Mouse (Mus musculus) urinary bladder, postnatal 14 days (tissue): ENCODE data around the gene Polg2.
"Not testable (repeated sequence)": the region's sequence is repeated elsewhere in the genome, so short reads cannot be mapped to it uniquely, and the experiment has no call there.

Experiments used
- DNase-seq: peaks from one replicate; pipeline ENCODE4 v3.0.0; 2021; ENCODE audit warnings: low spot score

Gene Polg2

GRCm38 (mm10) chr11:106724916-106725235 is 54.5 kb downstream of the Polg2 start:
- DNase-seq: not testable (repeated sequence)

GRCm38 (mm10) chr11:106724176-106724915 is 55.0 kb downstream of the Polg2 start:
- no peak for DNase-seq

GRCm38 (mm10) chr11:106723611-106724125 is 55.7 kb downstream of the Polg2 start:
- DNase-seq: peak; percentile 53

GRCm38 (mm10) chr11:106722831-106723361 is 56.4 kb downstream of the Polg2 start:
- DNase-seq: peak; percentile 62

- no peak for DNase-seq
Observed at GRCm38 (mm10) chr11:106720379-106720778, 59.0 kb downstream of the Polg2 start.
